Mouse (Mus musculus): ENCODE data around the gene F11r. TPM values are rescaled to one million over a fixed set of nuclear protein-coding genes. Genes with fewer than 3 reads are reported as not detected.
A peak's percentile ranks its signal among the peaks of the same experiment; 100 is the strongest.

The F11r gene
- total RNA-seq, 2 experiments from 2014 or later = 46.3 to 48.9 TPM

GRCm38 (mm10) chr1:171435288-171435814 lies 2.0 kb upstream of the F11r start:
- intact Hi-C loops (cut with DNase I) = no loop called here
- no peak for DNase-seq

GRCm38 (mm10) chr1:171435974-171436373 lies 1.4 kb upstream of the F11r start:
- DNase-seq = no peak
- intact Hi-C loops (cut with DNase I) = loop anchor here (2.0 kb wide), 2 partner anchors 19 to 35 kb away; no protein-coding TSS in a partner anchor

GRCm38 (mm10) chr1:171438014-171438670 lies 807 bp downstream of the F11r start:
- intact Hi-C loops (cut with DNase I) = loop anchor here (2.0 kb wide), 1 partner anchor 65 kb away; the partner anchor contains the start of gene Alyref2
- DNase-seq = no peak

- no peak for DNase-seq
These were observed 1.7 kb downstream of the F11r start for GRCm38 (mm10) chr1:171439072-171439471.

GRCm38 (mm10) chr1:171440025-171440725 lies 2.8 kb downstream of the F11r start:
- peak; percentile 76 to 80 for DNase-seq
- intact Hi-C loops (cut with DNase I) = no loop called here

More at GRCm38 (mm10) chr1:171439072-171439471, 1.7 kb downstream of the F11r start:
- intact Hi-C loops (cut with DNase I) = loop anchor here (2.0 kb wide), 1 partner anchor 64 kb away; the partner anchor contains the start of gene Alyref2

- DNase-seq = no peak
- intact Hi-C loops (cut with DNase I) = no loop called here
These were observed 4.4 kb downstream of the F11r start for GRCm38 (mm10) chr1:171441466-171442412.

GRCm38 (mm10) chr1:171442413-171442760 lies 5.1 kb downstream of the F11r start:
- intact Hi-C loops (cut with DNase I) = no loop called here
- no peak for DNase-seq

GRCm38 (mm10) chr1:171445050-171445449 lies 7.7 kb downstream of the F11r start:
- intact Hi-C loops (cut with DNase I) = no loop called here
- no peak for DNase-seq

- no peak for DNase-seq
- intact Hi-C loops (cut with DNase I) = no loop called here
These were observed 9.5 kb downstream of the F11r start for GRCm38 (mm10) chr1:171446854-171447253.

- intact Hi-C loops (cut with DNase I) = no loop called here
- DNase-seq = no peak
These were observed 10.4 kb downstream of the F11r start for GRCm38 (mm10) chr1:171447692-171448091.

GRCm38 (mm10) chr1:171450062-171450461 lies 12.7 kb downstream of the F11r start:
- intact Hi-C loops (cut with DNase I) = loop anchor here (5.0 kb wide), 1 partner anchor 38 kb away; the partner anchor contains the start of gene Usf1
- no peak for DNase-seq

- intact Hi-C loops (cut with DNase I) = loop anchor here (5.0 kb wide), 1 partner anchor 39 kb away; the partner anchor contains the start of gene Usf1
- no peak for DNase-seq
These were observed 13.7 kb downstream of the F11r start for GRCm38 (mm10) chr1:171451001-171451400.

GRCm38 (mm10) chr1:171452522-171452921 lies 15.2 kb downstream of the F11r start:
- intact Hi-C loops (cut with DNase I) = loop anchor here (5.0 kb wide), 1 partner anchor 40 kb away; the partner anchor contains the start of gene Usf1

GRCm38 (mm10) chr1:171452923-171453322 lies 15.6 kb downstream of the F11r start:
- intact Hi-C loops (cut with DNase I) = loop anchor here (5.0 kb wide), 1 partner anchor 41 kb away; the partner anchor contains the start of gene Usf1

More at GRCm38 (mm10) chr1:171452522-171452921, 15.2 kb downstream of the F11r start:
- DNase-seq = no peak

GRCm38 (mm10) chr1:171454926-171455325 lies 17.6 kb downstream of the F11r start:
- no peak for DNase-seq
- intact Hi-C loops (cut with DNase I) = loop anchor here (2.0 to 5.0 kb wide), 2 partner anchors 18 to 43 kb away; partner anchors contain the start of genes F11r and Usf1

More at GRCm38 (mm10) chr1:171452923-171453322, 15.6 kb downstream of the F11r start:
- peak in 1 of 2 experiments; percentile 32 for DNase-seq

GRCm38 (mm10) chr1:171457568-171457967 lies 20.2 kb downstream of the F11r start:
- intact Hi-C loops (cut with DNase I) = no loop called here
- DNase-seq = no peak

GRCm38 (mm10) chr1:171459791-171460190 lies 22.5 kb downstream of the F11r start:
- DNase-seq = no peak
- intact Hi-C loops (cut with DNase I) = no loop called here

GRCm38 (mm10) chr1:171460551-171461503 lies 23.5 kb downstream of the F11r start:
- DNase-seq = no peak
- intact Hi-C loops (cut with DNase I) = no loop called here

GRCm38 (mm10) chr1:171463133-171463532 lies 25.8 kb downstream of the F11r start:
- intact Hi-C loops (cut with DNase I) = no loop called here
- no peak for DNase-seq

Measured in heart, postnatal 14 days (tissue).